Mouse (Mus musculus) natural killer cell, adult 2 months (primary cell): ENCODE measurements around the gene Slc41a3.

Source experiments
- DNase-seq, 2 experiments: peaks; one replicate each; pipeline ENCODE4 v3.0.0; 2022; ENCODE audit warnings: low spot score in 2 of 2

Gene Slc41a3

DNA sequence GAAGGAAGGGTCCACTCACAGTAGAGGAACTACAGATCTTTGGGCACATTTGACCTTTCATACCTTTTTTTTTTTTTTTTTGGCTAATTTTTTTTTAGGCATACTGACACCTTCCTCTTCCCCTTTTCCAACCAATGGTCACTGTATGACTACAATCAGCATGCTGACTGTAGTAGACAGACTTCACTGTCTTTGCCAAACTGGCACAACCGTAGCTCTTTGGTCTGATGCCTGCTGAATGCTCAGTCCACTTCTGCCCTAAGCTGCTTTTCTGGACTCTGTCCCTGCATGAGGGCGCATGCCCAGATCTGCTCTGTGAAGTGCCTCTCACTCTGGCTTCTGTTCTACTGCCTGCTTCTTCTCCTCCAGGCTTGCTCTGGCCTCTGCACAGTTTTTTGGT is 6.9 kb upstream of the Slc41a3 start:
- DNase-seq, result no peak

DNA sequence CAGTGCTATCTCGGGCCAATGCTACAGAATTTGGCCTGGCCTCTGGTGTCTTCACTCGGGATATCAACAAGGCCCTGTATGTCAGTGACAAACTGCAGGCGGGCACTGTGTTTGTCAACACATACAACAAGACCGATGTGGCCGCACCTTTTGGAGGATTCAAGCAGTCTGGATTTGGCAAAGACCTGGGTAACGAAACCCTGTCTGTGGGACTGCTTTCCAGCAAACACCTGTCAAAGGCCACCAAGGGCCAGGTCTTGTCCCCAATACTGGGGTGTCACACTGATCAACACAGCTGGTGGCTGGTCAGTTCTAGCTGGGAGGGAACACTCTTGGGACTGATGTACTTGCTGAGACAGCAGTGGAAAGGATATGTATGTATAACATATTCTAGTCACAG is 6.3 kb upstream of the Slc41a3 start:
- DNase-seq, result no peak

DNA sequence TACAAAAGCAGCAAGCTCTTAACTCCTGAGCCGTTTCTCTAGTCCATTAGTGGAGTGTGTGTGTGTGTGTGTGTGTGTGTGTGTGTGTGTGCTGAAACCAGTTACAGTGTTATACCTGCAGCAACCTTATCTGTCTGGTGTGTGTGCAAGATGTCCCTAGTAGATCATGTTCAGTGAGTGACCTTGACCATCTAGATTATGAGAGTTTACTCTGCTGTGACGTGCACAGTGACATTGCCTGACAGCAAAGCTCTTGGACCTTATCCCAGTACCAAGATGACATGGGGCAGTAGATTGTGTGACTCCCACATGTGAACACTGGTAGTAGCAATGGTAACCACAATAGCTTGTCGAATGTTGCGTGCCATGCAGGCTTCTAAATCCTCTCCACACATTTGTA is 4.2 kb upstream of the Slc41a3 start:
- no peak for DNase-seq

DNA sequence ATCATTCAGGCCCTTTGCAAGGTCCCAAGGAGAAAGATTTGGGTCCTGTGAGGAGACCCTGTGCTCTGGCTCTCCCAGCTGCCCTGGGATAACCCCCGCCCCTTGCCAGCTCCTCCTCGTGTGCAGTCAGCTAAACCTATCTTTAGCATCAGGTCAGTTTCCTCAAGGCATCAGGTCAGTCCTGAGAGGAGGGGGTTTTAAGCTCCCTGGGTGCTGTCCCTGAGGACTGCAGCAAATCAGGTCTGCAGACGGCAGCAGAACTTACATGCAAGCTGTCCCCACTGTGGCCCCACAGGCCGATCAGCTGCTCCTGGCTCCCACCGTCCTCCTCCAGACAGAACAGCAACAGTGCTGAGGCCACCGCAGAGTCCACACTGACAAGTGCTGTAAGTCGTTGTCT is 2.8 kb upstream of the Slc41a3 start:
- no peak for DNase-seq

DNA sequence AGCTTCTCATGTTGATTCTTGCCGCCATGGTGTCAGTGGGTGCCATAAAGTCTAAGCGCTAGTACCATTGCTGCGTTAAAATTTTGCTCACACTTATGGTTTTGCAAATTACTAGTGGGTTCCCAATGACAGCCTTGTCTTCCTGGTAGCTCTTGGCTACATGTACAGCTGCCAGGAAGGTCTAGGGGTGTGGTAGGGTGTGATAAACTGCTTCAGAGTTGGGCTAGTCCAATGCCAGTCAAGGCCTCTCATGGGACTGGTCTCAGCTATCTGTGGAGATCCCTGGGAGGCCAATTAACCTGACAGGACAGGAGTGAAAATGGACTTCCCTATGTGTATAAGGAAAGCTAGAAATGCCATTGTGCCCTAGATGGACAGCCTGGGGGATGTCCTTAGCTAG is 2.2 kb upstream of the Slc41a3 start:
- DNase-seq, result no peak

DNA sequence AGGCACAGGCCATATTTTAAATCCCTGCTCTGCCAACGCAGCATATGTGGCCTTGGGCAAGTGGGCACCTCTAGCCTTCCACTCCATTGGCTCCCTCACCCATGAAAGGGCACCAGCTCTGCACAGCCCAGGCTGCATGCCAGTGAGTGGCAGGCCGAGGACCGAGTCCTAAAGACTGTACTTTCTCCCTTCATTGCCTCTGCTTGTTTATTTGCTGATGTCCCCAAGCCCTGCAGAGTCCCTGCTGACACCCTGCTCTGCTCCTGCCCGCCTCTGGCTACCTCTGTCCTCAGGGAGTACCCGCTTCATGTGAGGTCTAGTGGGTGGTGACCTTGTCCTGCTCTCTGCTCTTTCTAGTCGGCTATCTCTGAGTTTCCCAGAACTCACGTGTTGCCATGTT is 1.4 kb upstream of the Slc41a3 start:
- DNase-seq, result no peak

DNA sequence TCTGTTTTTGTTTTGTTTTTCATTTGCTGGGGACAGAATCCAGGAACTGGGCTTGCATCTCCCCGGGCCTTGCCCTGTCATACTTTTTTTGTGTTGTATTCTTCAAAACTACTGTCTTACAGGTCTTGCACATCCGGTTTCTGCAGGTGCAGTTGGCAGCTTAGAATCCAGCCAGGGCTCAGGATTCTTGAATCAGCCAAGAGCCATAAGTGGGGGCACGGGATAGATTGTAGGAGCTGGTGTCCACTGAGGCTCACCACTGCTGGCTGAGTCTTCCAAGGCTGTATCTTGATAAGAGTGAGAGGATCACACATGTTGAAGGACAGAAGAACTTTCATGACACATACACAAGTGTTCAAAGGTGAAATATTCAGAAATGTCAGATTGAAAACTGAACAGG is 395 bp upstream of the Slc41a3 start:
- DNase-seq, result no peak

DNA sequence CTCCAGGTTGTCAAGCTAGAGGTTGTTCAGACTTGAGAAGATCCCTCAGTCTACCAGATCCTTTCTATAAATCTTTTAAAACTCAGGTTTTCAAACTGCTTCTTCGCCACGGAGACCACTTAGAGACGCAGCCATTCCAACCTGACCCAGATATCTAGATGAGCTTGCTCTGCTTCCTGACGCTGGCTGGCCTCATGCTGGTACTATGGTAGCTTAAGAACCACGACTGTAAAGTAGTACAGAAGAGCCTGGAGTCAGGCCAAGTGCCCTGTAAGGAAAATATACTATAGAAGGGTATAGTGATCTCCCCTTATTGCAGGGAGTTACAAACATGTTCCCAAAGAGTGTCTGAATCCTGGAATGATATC is 757 bp downstream of the Slc41a3 start:
- no peak for DNase-seq

DNA sequence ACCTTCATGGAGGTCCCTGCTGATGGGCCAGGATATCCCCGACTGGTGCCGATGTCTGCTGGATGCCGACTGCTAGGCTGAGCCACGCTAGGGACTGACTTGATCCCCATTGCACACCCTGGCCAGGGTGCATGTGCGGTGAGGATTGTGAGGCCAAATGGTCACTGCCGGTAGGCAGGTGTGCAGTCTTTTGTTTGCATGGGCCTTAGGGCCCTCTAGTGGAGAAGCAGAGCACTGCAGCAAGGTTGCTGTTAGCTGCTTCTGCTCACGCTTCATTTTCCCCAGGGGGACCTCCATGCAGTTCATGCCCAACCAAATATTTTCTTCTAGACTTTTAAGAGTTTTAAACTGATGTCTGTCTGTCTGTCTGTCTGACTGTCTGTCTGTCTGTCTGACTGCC is 2.0 kb downstream of the Slc41a3 start:
- peak; percentile 54 to 71 for DNase-seq

DNA sequence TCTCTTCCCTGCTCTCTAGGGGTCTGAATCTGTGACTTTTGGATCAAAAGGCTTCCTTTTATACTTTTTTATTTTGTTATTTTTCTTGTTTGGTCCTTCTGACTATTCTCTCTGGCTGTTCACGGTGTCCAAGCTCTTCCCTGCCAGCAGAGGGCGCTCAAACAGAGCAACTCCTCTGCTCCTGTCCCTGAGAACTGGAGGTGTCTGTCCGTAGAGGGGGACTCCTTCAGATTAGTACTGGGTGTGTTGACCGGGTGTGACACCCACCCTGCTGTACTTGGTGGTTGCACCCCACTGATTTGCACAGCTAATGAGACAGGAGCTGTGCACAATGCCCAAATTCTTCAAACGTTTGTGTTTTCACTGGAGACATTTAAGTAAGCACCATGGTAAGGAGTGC is 2.7 kb downstream of the Slc41a3 start:
- DNase-seq, result peak; percentile 38 to 62

DNA sequence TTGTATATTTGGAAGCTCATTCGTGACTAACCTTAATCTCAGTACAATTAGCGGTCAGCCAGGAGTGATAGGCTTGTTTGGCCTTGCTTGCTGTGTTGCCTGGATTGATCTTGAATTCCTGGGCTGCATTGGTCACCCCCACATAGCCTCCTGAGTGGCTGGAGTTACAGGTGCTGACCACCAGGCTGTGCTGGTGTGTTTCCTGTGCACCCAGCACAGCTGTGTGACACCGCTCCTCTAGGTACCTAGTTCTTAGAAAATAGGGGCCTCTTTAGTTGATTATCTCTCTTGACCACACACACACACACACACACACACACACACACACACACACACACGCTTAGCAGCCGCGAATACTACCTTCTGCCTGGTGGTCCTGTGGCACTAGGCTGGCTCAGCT is 3.7 kb downstream of the Slc41a3 start:
- peak; percentile 19 to 23 for DNase-seq

DNA sequence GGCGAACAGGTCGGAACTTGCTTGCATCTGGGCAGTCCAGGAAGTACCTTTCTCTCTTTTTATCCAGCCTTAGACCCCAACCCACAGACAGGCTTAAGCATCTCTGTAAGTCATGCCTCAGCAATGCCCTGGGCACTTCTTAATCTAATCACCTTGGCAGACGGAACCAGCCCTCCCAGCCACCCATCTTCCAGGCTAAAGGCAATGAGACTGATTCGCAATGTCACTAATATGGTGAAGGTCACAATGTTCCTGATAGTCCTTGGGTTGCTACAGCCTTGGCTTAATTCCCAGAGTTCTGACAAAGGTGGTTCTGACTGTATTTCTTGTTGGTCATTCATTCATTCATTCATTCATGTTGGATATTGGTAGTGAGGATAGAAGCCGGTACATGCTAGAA is 5.7 kb downstream of the Slc41a3 start:
- DNase-seq, result no peak

DNA sequence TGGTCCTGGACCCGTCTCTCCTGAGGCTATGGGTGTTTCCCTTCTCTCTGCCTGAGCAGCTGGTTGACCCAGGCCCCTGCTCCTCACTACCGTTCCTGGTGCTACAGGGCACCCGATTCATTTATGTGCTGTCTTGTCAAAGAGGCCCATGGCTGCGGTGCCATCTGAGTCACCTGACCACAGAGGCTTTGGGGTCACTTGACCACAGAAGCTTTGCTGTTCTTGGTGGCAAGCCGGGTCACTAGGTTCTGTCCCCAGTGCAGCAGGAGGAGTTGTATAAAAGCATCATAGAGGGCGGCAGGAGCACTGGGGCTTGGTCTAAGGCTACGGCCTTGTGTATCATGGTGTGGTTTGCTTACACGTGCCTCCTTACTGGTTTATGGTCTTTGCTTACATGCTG is 8.8 kb downstream of the Slc41a3 start:
- DNase-seq, result peak; percentile 12 to 32

DNA sequence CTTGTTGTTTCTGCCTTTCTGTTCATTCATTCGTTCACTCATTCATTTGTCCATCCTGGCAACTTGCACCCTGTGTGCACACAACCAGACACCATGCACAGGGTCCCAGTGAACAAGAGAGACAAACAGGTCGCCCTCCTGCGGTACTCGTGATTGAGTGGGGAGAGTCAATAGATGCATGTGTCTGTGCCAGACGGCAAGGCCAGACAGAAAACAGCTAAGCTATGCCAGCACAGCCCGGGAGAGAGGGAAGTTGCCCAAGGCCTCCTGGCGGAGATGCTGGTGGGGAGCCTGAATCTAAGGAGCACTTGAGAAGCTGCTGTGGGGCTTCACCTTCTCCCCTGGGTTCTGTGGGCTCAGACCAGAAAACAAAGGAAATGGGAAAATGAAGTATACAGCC is 10.8 kb downstream of the Slc41a3 start:
- DNase-seq, result no peak

DNA sequence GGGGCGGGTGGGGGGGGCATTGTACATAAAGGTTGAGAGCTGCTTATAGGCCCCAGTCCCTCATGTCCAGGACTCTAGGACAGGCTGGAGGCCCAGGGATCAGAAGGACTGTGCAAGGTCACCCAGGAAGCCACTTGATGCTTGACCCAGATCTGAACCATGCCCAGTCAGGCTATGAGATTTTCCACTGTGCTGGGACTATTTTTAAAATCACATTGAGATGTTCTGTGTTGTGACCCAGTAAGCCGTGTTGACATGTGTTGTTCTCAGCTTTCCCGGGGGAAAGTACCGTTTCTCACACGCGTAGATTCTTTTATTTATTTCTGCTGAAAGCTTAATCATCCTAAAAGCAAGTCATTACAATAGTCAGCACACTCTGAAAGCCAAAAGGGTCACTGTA is 11.5 kb downstream of the Slc41a3 start:
- DNase-seq, result no peak

DNA sequence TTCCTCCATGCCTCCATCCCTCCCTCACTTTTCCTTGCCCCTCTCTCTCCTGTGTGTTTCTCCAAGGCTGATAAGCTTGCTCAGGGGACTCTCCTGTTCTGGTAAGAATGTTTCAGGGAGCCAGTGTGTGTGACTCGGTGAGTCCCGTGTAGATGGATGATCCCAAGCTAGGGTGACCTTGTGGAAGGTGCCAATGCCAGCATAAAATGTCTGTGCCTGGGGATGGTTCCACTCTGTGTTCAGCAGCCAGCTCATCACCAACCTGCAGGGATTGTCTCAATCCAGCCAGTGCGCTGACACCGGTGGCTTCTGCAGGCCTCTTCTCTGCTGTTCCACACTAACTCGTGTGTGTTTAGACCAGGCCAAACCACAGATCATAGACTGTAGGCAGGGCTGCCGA is 12.0 kb downstream of the Slc41a3 start:
- no peak for DNase-seq

DNA sequence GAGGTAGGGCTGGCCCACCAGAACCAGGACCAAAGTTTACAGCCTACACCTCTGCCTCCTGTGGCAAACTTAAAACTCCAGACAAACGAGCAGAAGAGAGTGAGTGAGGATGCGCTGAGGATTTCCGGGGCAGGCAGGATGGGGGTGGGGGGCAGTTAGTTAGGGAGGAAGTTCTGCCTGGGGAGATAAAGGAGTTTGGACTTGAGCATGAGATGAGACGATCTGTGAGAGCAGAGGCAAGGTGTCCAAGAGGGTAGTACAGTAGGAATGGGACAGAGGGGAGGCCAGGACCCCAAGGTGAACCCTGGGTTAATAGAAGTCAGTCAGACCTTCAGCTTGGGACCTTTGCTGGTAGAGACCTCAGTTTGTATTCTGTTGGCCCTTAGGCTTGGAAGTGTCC is 13.7 kb downstream of the Slc41a3 start:
- no peak for DNase-seq

DNA sequence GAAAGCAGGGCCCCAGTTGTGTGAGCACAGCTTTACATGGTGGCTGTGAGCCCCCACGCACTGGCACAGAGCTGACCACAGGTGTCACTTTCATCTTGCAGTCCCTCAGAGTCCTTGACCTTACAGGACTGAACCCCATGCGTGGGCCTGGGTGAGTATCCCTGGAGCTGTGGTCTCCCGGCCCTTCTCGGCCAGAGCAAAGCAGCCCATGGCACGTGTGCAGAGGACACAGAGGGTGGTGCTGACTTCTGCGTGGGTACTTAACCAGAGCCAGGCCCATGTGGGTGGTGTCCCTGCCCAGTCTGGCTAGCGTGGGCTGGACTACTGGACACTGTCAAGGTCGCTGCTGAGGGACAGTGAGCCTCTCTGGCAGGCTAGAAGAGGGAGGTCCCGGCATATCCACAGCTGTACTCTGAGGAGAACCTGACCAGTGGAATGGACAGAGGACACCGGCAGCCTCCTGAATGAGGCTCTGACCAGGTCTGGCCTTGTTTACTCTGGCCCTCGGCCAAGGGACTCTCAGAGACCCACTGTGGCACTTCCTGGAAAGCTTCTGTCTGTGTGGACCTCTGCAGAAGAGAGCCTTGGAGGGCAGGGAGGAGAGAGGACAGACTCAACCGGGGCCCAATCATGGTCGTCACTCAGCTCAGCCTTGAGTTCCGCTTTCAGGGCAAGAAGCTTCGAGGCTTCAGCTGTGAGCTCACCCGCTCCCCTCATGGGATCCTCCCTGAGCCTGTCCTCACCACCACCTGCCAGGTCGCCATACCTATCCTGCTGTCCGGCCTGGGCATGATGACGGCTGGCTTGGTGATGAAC is 14.5 kb downstream of the Slc41a3 start:
- DNase-seq, result no peak

DNA sequence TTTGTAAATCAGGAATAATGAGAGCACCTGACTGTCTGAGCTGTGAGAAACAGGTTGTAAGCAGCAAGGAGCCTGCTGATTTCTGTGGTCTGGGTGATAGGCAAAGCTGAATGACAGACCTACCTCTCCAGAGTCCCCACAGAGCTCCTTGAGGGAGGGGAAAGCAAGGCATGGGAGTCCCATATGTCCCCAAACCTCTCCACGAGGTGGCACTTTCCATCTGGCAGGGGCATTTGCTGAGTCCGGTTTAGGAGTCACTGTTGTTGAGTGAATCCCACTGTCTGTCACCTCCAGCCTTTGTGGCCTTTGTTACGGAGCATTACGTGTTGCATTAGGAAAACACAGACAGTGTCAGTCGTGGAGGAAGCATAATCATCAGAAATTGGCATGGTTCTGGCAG is 15.4 kb downstream of the Slc41a3 start:
- DNase-seq, result no peak

DNA sequence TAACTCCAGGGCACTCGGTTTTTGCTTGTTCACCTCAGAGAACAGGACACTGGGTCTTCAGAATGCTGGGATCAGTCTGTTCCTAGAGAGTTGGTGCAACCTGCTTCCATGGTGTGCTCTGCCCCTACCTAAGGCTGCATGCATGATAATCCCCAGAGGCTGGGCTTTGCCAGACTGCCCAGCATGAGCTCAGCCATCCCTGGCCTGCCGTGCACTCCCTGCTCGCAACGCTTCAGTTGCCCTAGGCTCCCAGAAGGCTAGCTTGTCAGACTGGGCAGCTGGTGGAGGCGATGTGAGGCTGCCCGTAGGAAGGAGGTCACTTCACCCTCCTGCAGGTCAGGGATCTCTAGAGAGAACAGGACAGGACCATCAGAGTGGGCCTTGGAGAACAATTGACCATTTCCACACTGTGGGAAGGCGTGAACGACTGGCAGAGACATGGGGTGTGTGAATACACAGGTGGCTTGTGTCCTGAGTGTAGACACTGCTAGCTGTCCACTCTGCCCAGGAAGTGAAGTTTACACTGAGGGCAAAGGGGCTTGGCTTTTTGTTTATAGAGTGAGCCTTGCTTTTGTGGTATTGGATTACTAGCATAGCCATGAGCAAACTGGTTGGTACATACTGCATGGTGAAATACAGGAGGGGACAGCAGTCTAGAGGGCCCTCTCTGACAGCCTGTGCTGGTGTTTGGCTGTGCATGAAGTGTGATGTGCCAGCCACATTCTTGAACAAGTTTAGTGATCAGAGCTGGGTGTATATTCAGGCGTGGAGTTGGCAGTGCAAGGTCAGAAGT is 16.5 kb downstream of the Slc41a3 start:
- DNase-seq, result no peak

DNA sequence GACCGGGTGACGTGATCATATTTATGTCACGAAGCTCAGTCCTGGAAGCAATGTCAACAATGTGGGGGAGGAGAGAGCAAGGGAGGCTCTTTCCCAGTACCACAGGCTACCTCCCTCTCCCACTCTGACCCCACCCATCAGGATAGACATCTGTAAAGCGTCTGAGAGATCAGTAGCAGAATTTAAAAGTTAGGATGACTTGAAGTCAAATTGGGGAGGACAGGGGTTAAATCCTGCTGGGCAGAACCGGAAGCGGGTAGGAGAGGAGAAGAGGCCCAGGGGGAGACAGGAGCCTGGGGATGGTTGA is 17.0 kb downstream of the Slc41a3 start:
- no peak for DNase-seq

DNA sequence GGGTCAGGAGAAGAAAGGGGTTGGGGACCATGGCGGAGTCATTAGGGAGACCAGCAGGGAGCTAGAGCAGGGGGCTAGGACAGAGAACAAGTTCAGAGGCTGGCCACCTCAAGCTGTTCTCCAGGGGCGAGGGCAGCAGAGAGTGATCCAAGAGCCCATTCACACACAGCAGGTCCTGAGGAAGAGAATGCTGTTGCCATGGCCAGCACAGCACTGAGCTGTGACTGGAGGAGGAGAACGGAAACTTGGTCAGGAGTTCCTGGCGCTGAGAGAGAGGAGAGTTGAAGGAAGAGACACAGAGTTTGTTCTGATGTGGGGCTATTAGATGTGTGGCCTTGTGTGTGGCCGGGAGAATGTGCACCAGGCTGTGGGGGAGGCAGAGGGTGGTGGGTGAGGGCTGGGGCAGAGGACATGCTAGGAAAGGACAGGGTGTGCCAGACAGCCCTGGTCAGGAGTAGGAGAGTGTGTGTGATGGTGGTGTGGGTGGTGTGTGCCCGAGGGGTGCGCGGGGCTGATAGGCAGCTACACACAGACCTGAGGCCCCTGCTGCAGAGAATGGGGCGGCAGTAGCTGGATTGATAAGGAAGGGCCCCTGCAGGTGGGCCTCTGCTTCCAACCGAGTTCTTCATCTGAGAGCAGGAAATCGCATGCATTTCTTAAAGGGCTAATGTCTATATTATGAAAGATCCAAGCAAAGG is 18.4 kb downstream of the Slc41a3 start:
- DNase-seq, result no peak

DNA sequence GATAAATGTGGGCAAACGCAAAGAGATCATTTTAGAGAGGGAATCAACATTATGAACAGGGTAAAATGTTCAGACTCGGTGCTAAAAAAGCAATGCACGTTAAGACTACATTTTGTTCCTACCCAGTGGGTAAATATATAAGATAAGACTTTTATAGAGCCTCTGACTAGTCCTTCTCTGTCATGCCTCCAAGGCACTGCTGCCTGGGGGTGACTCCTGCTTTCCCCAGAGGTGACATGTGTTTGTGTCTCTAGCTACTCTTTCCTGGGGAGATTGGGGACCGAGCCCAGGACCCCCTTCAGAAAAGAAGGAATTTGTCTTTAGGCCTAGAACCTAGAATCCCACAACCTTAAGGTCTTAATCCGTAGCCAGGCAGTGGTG is 18.9 kb downstream of the Slc41a3 start:
- DNase-seq, result no peak
